Mouse (Mus musculus) small intestine, adult 2 months (tissue): ENCODE measurements around the gene Xpo1. TPM values are rescaled to one million over a fixed set of nuclear protein-coding genes. Genes with fewer than 3 reads are reported as not detected.

Experiments used
- H3K27ac ChIP-seq: fragments of 200-500 bp; 2 replicates; pipeline ENCODE4 v1.5.1; 2012; ENCODE audit warnings: low read depth, low read length, control low read depth, inconsistent platforms; ENCODE audit not compliant: insufficient read depth
- H3K27me3 ChIP-seq: fragments of 200-500 bp; 2 replicates; pipeline ENCODE4 v1.6.1; 2012; ENCODE audit warnings: mild to moderate bottlenecking, moderate library complexity, low read length, inconsistent platforms; ENCODE audit not compliant: control insufficient read depth, insufficient read depth
- H3K36me3 ChIP-seq: fragments of 200-500 bp; 2 replicates; pipeline ENCODE4 v1.6.1; 2012; ENCODE audit warnings: mild to moderate bottlenecking, low read length, control low read depth, inconsistent platforms; ENCODE audit not compliant: control insufficient read depth, insufficient read depth
- H3K4me1 ChIP-seq: fragments of 200-500 bp; 2 replicates; pipeline ENCODE4 v1.6.1; 2012; ENCODE audit warnings: low read length, inconsistent platforms, mixed read lengths; ENCODE audit not compliant: control insufficient read depth, insufficient read depth, insufficient read length
- H3K4me3 ChIP-seq: fragments of 200-500 bp; 2 replicates; pipeline ENCODE4 v1.5.1; 2012; ENCODE audit warnings: low read depth, mild to moderate bottlenecking, control low read depth, inconsistent platforms, low read length, moderate library complexity
- CTCF ChIP-seq: fragments of 200-500 bp; IDR thresholded peaks from 2 replicates; pipeline ENCODE4 v1.5.1; 2012; ENCODE audit warnings: low read depth, mild to moderate bottlenecking, control low read depth, inconsistent platforms, low read length, moderate library complexity, mixed read lengths; ENCODE audit not compliant: insufficient replicate concordance, insufficient read length; ENCODE audit errors: extremely low read depth
- POLR2A ChIP-seq: fragments of 200-500 bp; IDR thresholded peaks from 2 replicates; pipeline ENCODE4 v1.6.1; 2012; ENCODE audit warnings: low read depth, mild to moderate bottlenecking, control low read depth, inconsistent platforms, low read length, moderate library complexity
- WGBS: fragments of 180-500 bp; shearing (Covaris S2); methylation state at CpG from one replicate; pipeline ENCODE4 v1.1.7; 2018; 5-methylcytosine and 5-hydroxymethylcytosine counted together
- polyA plus RNA-seq: library from polyadenylated mRNA; depleted of rRNA; stranded (reverse); fragments of >200 nt; gene quantifications from 2 replicates; pipeline ENCODE4 v1.2.3, GENCODE M21; 2012; rRNA removed

Xpo1 gene
- 1.2 and 1.8 TPM in 2 replicates for polyA plus RNA-seq

DNA sequence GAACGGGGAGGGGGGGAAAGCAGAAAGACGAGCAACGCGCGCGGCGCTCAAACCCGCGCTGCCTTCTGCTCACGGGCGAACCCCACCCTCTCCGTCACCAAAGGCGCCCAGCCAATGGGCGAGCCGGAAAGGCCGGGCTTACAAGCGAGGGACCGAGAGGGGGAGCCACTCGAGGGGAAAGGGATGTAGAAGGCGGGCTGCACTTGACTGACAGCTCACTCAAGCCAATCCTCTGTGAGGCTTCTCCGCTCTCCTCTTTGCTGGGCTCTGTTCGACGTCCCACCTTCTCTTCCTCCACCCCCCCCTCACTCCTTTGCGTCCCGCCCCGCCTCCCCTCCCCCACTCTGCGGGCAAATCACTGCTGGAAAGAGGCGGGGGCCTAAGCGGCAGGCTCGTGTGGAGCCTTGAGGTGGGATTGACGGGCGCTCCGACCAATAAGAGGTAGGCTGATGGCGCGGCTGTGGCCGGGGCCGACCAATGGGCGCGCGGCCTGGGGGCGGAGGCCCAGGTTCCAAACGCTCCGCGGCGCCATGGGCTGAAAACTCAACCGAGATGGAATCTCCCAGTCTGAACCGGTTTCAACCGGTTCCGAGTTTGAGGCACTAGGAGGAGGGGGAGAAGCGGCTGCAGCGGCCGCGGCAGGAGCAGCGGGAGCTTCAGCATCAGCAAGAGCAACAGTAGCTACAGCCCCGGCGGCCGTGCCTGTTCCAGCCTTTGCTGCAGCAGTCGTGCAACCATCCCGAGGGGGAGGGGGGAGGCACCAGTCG is at the start of gene Xpo1:
Xpo1 (plus strand) TSS at position 615 of the 767 bp plus-strand sequence.
- peak within 1 kb of the TSS; percentile 87 for H3K27ac ChIP-seq
- H3K27me3 ChIP-seq = no peaks in the 10 kb centered on the region
- H3K4me3 ChIP-seq = peak within 1 kb of the TSS; percentile 87
- under 1% methylated on average over 60 of the region's 60 CpGs for WGBS
- H3K4me1 ChIP-seq = peaks cover 14% of the 10 kb centered on the region; the same call in 1 of the 2 replicates
- H3K36me3 ChIP-seq = no peaks in the 10 kb centered on the region
- TF ChIP-seq POLR2A = peak; percentile 89
- peak; percentile 66; the same call in 1 of the 2 replicates for TF ChIP-seq CTCF

DNA sequence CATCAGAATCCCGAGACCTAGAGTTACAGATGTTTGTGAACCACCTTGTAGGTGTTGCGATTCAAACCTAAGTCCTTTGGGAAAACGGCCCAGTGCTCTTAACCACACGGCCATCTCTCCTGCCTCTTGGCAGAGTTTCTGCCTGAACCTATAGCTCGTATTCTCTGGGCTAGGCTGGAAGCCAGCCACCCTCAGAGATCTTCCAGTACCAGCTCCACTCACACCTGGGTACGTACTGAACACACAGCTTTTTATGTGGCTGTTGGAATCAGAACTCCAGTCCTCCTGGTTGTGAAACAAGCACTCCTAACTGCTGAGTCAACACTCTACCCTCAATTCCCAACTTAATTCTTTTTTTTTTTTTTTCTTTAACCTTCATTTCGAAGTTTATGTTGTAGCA is 46.1 kb upstream of the Xpo1 start:
- Histone ChIP-seq H3K27me3 (no peaks in the 10 kb centered on the region), H3K4me3 (no peak overlapping the region), H3K4me1 (no peaks in the 10 kb centered on the region), H3K27ac (no peak overlapping the region), H3K36me3 (no peaks in the 10 kb centered on the region)
- TF ChIP-seq CTCF (no peak), POLR2A (no peak)
- WGBS = 80% methylated on average over 7 of the region's 7 CpGs

DNA sequence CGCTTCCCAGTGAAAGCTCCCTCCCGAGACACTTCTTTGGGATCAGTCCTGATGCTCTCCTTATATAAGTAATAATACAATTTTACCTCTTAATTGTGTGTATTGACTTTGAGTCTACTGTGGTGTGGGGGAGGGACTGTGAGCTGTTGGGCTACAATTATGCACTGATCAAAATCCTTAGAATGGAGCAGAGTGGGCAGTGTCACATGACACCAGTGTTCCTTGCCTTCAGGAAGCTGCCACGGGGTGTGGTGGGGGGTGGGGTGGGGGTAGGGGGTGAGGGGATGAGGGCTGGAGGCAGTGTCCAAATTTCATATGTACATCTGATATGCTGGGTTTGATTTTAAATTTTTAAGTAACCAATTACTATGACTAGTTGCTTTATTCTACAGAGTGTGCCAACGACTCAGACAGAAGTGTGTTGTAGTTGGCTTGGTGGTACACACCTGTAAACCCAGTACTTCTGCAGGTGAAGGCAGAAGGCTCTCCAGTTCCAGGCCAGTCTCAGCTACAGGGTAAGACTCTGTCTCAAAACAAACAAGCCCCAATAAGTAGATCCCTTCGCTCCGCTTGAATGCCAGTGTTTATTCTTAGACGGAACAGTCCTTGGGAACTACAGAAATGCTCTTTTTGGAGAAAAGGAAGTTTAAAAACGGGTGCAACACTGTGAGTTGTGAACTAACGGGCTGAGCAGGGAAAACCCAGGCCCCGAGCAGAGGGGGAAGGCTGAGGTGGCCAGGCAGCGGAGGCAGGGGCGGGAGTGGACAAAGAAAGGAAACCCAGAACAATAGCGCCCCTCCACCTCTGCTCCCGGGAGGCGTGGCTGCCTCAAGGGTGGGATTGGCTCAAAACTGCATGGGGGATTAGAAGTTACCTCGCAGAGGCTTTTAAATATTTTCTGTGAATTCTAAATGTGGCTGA is 45.0 kb upstream of the Xpo1 start:
- no peak for TF ChIP-seq POLR2A
- no peak for TF ChIP-seq CTCF

DNA sequence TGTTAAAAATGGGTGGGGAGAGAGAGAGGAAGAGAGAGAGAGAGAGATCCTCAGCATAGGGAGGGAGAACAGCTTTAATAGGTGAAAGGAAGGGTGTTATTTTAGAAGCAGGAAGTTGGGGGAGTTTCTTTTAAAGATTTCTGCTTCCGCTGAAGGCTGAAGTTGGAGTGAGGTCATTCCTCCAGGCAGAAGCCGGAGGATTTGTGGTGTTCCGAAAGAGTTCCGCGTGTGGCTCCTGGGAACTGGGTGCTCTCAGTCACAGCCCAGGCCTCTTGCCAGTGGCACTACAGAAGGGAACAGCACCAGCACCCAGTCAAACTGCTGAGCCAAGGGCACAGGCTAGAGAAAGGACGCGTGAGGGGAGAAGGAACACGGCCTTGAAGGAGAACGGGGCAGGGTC is 38.4 kb upstream of the Xpo1 start:
- Histone ChIP-seq H3K4me3 (peak overlapping the region; percentile 26; the same call in 1 of the 2 replicates), H3K27ac (no peak overlapping the region), H3K27me3 (no peaks in the 10 kb centered on the region), H3K4me1 (no peaks in the 10 kb centered on the region), H3K36me3 (no peaks in the 10 kb centered on the region)
- 78% methylated on average over 9 of the region's 9 CpGs for WGBS
- no peak for TF ChIP-seq POLR2A
- no peak for TF ChIP-seq CTCF

More for the DNA sequence above, 45.0 kb upstream of the Xpo1 start:
- no peaks in the 10 kb centered on the region for H3K36me3 ChIP-seq
- no peak overlapping the region for H3K27ac ChIP-seq
- H3K4me1 ChIP-seq = no peaks in the 10 kb centered on the region
- WGBS = 22% methylated on average over 16 of the region's 16 CpGs
- H3K27me3 ChIP-seq = no peaks in the 10 kb centered on the region
- peak overlapping the region; percentile 5; the same call in 1 of the 2 replicates for H3K4me3 ChIP-seq

DNA sequence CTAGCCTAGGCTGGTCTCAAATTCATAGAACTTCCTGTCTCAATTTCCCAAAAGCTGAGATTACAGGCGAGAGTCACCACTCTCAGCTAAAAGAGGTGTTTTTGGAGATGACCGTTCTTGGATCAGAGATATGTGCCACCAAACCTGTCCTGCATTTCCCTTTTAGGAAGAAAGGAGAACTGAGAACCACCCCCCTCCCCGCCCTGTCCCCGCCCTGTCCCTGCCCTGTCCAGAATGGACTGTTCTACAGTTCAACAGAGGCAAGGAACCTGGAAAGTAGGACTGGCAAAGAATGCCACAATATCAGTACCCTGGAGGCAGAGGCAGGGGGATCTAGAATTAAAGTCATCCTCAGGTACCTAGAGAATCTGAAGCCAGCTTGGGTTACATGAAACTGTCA is 19.8 kb upstream of the Xpo1 start:
- 68% methylated on average over 4 of the region's 4 CpGs for WGBS

DNA sequence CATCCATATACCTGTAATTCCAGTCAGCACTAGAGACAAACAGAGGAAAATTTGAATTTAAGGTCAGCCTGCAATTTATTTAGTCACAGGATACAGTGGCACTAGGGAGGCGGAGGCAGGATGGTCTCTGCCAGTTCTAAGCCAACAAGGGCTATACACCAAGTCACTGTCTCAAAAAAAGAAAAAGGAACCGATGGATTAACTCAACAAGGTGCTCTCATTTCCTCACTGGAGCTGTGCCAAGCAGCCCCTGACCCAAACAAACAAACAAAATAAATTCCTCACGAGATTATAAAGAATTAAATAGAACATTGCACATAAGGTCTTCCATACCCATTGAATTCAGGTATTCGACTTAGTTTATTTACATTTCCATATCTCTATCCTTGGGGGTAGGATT is 1.9 kb upstream of the Xpo1 start:
- H3K36me3 ChIP-seq = no peaks in the 10 kb centered on the region
- H3K4me3 ChIP-seq = no peak overlapping the region
- TF ChIP-seq POLR2A (no peak), CTCF (no peak)
- WGBS = 89% methylated on average over 4 of the region's 4 CpGs
- no peaks in the 10 kb centered on the region for H3K27me3 ChIP-seq
- no peak overlapping the region for H3K27ac ChIP-seq
- H3K4me1 ChIP-seq = peaks cover 8% of the 10 kb centered on the region; the same call in 1 of the 2 replicates

More for the DNA sequence above, 19.8 kb upstream of the Xpo1 start:
- Histone ChIP-seq H3K27ac (no peak overlapping the region), H3K4me1 (no peaks in the 10 kb centered on the region), H3K27me3 (no peaks in the 10 kb centered on the region), H3K4me3 (no peak overlapping the region), H3K36me3 (no peaks in the 10 kb centered on the region)
- TF ChIP-seq CTCF (no peak), POLR2A (no peak)

DNA sequence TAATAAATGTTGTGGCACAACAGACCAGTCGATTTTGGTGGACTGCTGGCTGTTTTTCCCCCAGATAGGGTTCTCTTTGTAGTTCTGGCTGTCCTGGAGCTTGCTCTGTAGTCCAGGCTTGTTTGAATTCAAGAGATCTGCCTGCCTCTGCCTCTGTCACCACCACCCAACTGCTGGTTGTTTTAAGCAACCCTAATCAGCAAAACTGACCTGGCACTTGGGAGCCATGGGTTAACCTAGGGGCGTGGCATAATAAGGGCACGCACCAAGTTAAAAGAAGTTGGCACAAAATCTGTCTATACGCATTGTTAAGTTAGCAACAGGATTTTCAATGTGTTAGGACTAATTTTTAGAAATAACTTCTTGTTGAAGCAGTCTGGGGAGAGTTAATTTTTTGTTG is 1.3 kb upstream of the Xpo1 start:
- WGBS = 61% methylated on average over 4 of the region's 4 CpGs
- H3K27ac ChIP-seq = no peak overlapping the region
- TF ChIP-seq POLR2A (no peak), CTCF (no peak)

More for the DNA sequence above, 1.3 kb upstream of the Xpo1 start:
- Histone ChIP-seq H3K27me3 (no peaks in the 10 kb centered on the region), H3K36me3 (no peaks in the 10 kb centered on the region), H3K4me3 (peak overlapping the region; percentile 87; the same call in 1 of the 2 replicates), H3K4me1 (peaks cover 10% of the 10 kb centered on the region; the same call in 1 of the 2 replicates)
